Mouse (Mus musculus) midbrain, embryonic 14.5 days (tissue): Measurements from ENCODE around the gene Smc6. TPM values are rescaled to one million over a fixed set of nuclear protein-coding genes. Genes with fewer than 3 reads are reported as not detected.

Experiments
- ATAC-seq: fragments of 200-750 bp; cut with Nextera tagmentation; 2 replicates; pipeline ENCODE4 v1.8.0; 2017; ENCODE audit warnings: moderate number of reproducible peaks, moderate library complexity; ENCODE audit not compliant: low FRiP score, low TSS enrichment
- DNase-seq: peaks from one replicate; pipeline ENCODE4 v3.0.0-alpha.2; 2015
- H3K27ac ChIP-seq: fragments of 300-500 bp; sonication (generic); replicated peaks from 2 replicates; pipeline ENCODE4 v1.5.1; 2014; ENCODE audit warnings: mild to moderate bottlenecking, low read depth, low read length, moderate library complexity
- H3K27me3 ChIP-seq: fragments of 300-500 bp; sonication (generic); 2 replicates; pipeline ENCODE4 v1.6.1; 2014; ENCODE audit warnings: low read length, control low read depth, mixed read lengths; ENCODE audit not compliant: control insufficient read depth, insufficient read depth
- H3K36me3 ChIP-seq: fragments of 300-500 bp; sonication (generic); 2 replicates; pipeline ENCODE4 v1.6.1; 2014; ENCODE audit warnings: low read length, control low read depth; ENCODE audit not compliant: control insufficient read depth, insufficient read depth
- H3K4me1 ChIP-seq: fragments of 300-500 bp; sonication (generic); 2 replicates; pipeline ENCODE4 v1.6.1; 2014; ENCODE audit warnings: mild to moderate bottlenecking, antibody characterized with exemption, low read length, control low read depth; ENCODE audit not compliant: control insufficient read depth, insufficient read depth
- H3K4me2 ChIP-seq: fragments of 300-500 bp; sonication (generic); 2 replicates; pipeline ENCODE4 v1.6.1; 2014; ENCODE audit warnings: mild to moderate bottlenecking, low read length, moderate library complexity
- H3K4me3 ChIP-seq: fragments of 300-500 bp; sonication (generic); replicated peaks from 2 replicates; pipeline ENCODE4 v1.5.1; 2014; ENCODE audit warnings: low read depth, low read length
- H3K9ac ChIP-seq: fragments of 300-500 bp; sonication (generic); replicated peaks from 2 replicates; pipeline ENCODE4 v1.6.1; 2014; ENCODE audit warnings: mild to moderate bottlenecking, low read length, moderate library complexity
- H3K9me3 ChIP-seq: fragments of 300-500 bp; sonication (generic); 2 replicates; pipeline ENCODE4 v1.6.1; 2016; ENCODE audit warnings: low read length, control low read depth, mixed read lengths; ENCODE audit not compliant: control insufficient read depth
- WGBS: fragments of 180-500 bp; shearing (Covaris S2); extraction: QIAGEN DNeasy Blood & Tissue Kit; methylation state at CpG from one replicate; pipeline ENCODE4 v1.1.7; 2014; 5-methylcytosine and 5-hydroxymethylcytosine counted together
- polyA plus RNA-seq: library from polyadenylated mRNA; unstranded; fragments of >200 nt; fragmentation: Nextera tagmentation; extraction: Ambion mirVana; gene quantifications from 2 replicates; pipeline ENCODE4 v1.2.1, GENCODE M21; 2014

Gene Smc6
- polyA plus RNA-seq, 1 experiment from 2014 or later, result 99.8 TPM

DNA sequence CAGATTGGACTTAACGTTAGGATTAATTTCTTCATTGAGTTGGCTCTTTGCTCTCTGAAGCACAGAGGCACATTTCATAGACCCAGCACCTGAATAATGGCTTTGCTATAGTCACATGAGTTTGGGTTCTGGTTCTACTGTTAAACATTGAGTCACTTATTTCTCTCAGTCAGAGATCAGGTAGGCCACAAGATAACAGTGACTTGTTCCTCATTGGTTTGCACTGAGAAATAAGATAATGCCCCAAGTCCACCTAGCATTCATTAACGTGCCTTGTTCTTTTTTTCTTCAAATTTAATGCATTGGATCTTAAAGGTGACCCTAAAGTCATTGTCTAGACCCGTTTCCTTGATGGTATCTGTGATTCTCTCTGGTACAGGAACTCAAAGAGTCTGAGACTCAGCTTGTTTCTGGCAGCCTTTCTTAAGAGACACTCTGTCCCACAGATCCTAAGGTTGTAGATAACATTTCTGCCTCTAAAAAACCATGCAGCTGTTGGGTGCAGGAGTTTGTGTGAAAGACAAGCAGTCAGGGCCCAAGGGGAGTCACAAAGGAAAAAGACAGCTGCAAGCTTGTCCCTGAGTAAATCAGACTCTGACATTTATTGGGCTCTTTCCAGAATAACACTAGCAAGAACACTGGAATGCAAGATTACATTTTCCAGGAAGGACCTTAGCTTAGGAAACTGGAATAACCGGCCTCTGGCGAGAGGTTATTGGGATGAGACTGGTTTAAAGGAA lies 39.0 kb upstream of the Smc6 start:
- Histone ChIP-seq H3K4me1 (0 out of 2 replicates have a peak, but pooled peaks cover 4% of the 10 kb centered on the region), H3K27ac (no peak overlapping the region), H3K9me3 (no peaks in the 10 kb centered on the region), H3K4me2 (no peak overlapping the region), H3K9ac (no peak overlapping the region), H3K4me3 (no peak overlapping the region), H3K27me3 (no peaks in the 10 kb centered on the region), H3K36me3 (no peaks in the 10 kb centered on the region)
- WGBS, result 90% methylated on average over 5 of the region's 5 CpGs
- no peak for ATAC-seq
- no peak for DNase-seq

DNA sequence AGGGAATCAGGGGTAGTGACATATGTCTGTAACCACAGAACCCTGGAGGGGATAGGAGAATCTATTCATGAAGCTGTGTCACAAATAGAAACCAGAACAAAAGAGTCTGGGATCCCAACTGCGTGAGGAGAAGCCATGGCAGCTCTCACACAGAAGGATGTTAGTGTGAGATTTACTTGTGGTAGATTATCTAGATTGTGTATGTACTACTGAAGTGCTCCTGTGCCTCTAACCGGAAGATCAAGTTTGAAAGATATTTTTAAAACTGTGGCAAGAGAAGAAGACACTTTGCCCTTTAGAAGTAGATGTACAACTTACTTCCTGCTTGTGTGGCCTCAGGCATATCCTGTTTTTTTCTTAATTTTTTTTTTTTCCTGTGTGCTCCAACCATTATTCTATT lies 35.4 kb upstream of the Smc6 start:
- H3K9ac ChIP-seq, result no peak overlapping the region
- H3K4me3 ChIP-seq, result no peak overlapping the region
- H3K27ac ChIP-seq, result no peak overlapping the region
- DNase-seq (no peak), ATAC-seq (no peak)
- H3K4me1 ChIP-seq, result no peaks in the 10 kb centered on the region
- H3K36me3 ChIP-seq, result no peaks in the 10 kb centered on the region
- no peaks in the 10 kb centered on the region for H3K9me3 ChIP-seq
- no peak overlapping the region for H3K4me2 ChIP-seq
- 79% methylated on average over 2 of the region's 2 CpGs for whole genome bisulfite sequencing
- no peaks in the 10 kb centered on the region for H3K27me3 ChIP-seq

DNA sequence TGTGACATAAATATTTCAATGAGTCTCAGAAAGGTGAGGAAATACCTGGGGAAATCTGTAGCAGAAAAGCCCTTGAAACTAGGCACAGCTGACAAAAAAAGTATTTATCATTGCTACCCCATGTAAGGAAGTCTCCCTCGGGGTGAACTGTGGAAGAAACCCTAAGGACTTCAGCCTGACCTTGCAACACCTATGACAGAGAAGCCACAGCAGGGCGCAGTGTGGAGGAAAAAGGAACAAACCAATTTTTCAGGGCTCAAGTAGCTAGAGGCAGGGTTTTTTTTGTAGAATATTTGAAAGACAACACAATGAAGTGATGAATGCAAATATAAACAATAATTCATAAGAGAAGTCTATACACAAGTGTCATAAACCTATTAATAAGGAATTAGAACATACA lies 29.7 kb upstream of the Smc6 start:
- Histone ChIP-seq H3K27ac (no peak overlapping the region), H3K36me3 (no peaks in the 10 kb centered on the region), H3K4me2 (no peak overlapping the region), H3K27me3 (no peaks in the 10 kb centered on the region), H3K9me3 (no peaks in the 10 kb centered on the region), H3K4me1 (no peaks in the 10 kb centered on the region), H3K4me3 (no peak overlapping the region), H3K9ac (no peak overlapping the region)
- no peak for ATAC-seq
- DNase-seq, result no peak
- 87% methylated on average over 2 of the region's 2 CpGs for WGBS

DNA sequence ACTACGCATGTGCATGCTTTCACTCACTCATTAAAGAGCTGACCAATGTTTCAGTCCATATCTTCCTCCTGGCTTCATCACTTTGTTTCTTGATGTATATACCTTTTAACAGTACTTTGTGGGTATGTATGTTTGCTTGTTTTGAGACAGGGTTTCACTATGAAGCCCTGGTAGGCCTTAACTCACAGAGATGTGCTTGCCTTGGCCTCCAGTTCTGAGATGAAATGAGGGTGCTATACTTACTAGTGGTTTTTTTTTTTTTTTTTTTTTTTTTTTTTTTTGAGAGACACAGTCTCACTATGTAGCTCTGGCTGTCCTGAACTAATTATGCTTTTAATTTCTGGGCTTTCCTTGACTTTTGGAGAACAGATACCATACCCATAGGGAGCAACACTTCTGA lies 18.2 kb upstream of the Smc6 start:
- ATAC-seq (no peak), DNase-seq (no peak)
- Histone ChIP-seq H3K27ac (no peak overlapping the region), H3K27me3 (no peaks in the 10 kb centered on the region), H3K9ac (no peak overlapping the region), H3K9me3 (no peaks in the 10 kb centered on the region), H3K4me1 (no peaks in the 10 kb centered on the region), H3K4me2 (no peak overlapping the region), H3K4me3 (no peak overlapping the region), H3K36me3 (peaks cover 3% of the 10 kb centered on the region; the same call in 1 of the 2 replicates)
- 100% methylated on average over 1 of the region's 1 CpGs for WGBS

DNA sequence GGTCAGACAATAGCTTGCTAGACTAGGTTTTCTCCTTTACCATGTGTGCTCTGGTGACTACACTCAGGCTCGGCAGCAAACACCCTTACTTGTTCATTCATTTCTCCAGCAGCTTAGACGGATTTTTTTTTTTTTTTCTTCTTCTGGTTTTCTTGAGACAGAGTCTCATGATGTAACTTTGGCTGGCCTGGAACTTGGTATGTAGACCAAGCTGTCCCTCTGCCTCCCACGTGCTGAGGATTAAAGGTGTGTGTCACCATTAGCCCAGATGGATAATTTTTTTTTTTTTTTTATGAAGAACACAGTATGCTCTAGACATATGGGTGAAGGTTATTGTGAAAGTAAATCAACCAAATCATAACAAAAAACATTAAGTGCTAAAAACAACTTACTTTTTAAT lies 15.4 kb upstream of the Smc6 start:
- Histone ChIP-seq H3K4me3 (no peak overlapping the region), H3K9me3 (no peaks in the 10 kb centered on the region), H3K4me2 (no peak overlapping the region), H3K27ac (no peak overlapping the region), H3K9ac (no peak overlapping the region), H3K27me3 (no peaks in the 10 kb centered on the region), H3K4me1 (no peaks in the 10 kb centered on the region), H3K36me3 (peaks cover 3% of the 10 kb centered on the region; the same call in 1 of the 2 replicates)
- DNase-seq, result no peak
- WGBS, result 72% methylated on average over 3 of the region's 3 CpGs
- no peak for ATAC-seq

DNA sequence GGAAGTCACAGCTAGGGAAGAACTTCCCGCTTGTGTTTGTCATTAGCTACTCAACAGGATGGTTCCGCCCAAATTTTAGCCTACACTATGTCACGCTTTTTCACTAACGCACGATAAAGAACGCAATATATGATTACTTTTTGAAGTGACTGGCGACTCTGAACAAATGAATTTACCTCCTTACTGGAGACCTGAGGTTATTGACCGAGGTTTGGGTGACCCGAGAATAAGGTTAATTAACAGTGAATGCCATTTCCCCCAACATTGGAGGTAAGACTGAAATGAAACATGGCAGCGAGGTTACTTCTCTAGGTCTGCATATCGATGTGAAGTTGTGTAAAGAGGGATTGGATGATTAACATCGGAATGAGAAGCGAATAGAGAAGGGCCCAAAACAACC lies 791 bp upstream of the Smc6 start:
- H3K4me1 ChIP-seq, result peaks cover 30% of the 10 kb centered on the region
- ATAC-seq (no peak), DNase-seq (no peak)
- H3K4me2 ChIP-seq, result peak overlapping the region; percentile 94
- no peak overlapping the region for H3K9ac ChIP-seq
- H3K27ac ChIP-seq, result no peak overlapping the region
- peak overlapping the region; percentile 91 for H3K4me3 ChIP-seq
- H3K9me3 ChIP-seq, result no peaks in the 10 kb centered on the region
- no peaks in the 10 kb centered on the region for H3K27me3 ChIP-seq
- 5% methylated on average over 13 of the region's 13 CpGs for WGBS
- H3K36me3 ChIP-seq, result no peaks in the 10 kb centered on the region

DNA sequence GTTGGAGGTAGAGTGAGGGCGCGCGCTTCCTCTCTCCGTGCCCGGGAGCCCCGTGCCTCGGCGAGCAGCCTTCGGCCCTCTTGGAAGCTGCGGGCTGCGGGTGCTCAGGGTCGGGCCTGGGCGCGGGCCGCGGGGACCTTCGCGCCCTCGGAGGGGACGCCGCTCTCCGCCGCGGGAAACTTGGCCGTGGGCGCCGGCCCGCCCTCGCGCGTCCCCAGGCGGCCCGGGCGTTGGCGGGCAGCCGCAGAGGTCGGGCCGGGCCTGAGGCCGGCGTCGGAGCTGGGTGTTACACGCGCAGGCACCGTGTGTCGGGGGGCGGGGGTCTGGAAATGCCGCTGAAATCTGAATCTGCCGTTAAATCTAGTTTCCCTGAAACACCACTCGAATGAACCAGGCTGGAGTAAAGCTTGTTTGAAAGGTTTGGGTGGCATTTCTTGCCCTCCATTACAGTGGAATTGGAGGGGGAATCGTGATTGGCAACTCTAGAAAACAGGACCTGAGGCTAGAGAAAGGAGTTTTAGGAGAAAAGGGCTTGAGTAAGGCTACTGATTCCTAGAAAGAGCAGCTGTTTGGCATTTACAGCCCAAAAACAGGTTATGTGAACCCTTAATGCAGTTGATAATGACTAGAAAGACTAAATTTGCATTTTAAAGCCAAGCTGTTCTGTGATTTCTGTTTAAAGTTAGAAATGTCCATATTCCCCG lies 748 bp downstream of the Smc6 start:
- Histone ChIP-seq H3K27me3 (no peaks in the 10 kb centered on the region), H3K4me1 (peaks cover 30% of the 10 kb centered on the region), H3K27ac (peak overlapping the region; percentile 92), H3K36me3 (no peaks in the 10 kb centered on the region), H3K9me3 (no peaks in the 10 kb centered on the region), H3K4me3 (peak overlapping the region; percentile 91), H3K4me2 (peak overlapping the region; percentile 94), H3K9ac (peak overlapping the region; percentile 94)
- peak; percentile 64 for ATAC-seq
- DNase-seq, result peak; percentile 70
- WGBS, result under 1% methylated on average over 51 of the region's 51 CpGs

DNA sequence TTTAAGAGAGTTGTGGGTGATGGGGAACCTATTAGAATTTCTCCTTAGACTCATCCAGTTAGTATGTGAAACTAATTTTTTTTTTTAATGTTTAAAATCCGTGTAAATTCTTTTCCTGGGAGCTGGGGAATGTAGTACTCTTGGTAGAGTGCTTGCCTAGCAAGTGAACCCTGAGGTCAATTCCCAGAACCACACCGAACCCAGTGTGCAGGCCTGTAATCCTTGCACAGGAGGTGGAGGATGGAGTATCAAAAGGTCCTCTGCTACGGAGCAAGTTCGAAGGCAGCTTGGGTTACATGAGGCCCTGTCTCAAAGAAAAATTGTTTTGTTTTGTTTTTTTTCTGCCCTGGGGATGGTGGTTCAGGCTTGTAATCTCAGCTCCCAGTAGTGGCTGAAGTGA lies 1.3 kb downstream of the Smc6 start:
- H3K9me3 ChIP-seq, result no peaks in the 10 kb centered on the region
- H3K27ac ChIP-seq, result no peak overlapping the region
- peak overlapping the region; percentile 94 for H3K4me2 ChIP-seq
- DNase-seq (peak; percentile 11), ATAC-seq (no peak)
- peak overlapping the region; percentile 94 for H3K9ac ChIP-seq
- peak overlapping the region; percentile 91 for H3K4me3 ChIP-seq
- 2% methylated on average over 4 of the region's 4 CpGs for WGBS
- H3K4me1 ChIP-seq, result peaks cover 30% of the 10 kb centered on the region
- H3K27me3 ChIP-seq, result no peaks in the 10 kb centered on the region
- no peaks in the 10 kb centered on the region for H3K36me3 ChIP-seq

DNA sequence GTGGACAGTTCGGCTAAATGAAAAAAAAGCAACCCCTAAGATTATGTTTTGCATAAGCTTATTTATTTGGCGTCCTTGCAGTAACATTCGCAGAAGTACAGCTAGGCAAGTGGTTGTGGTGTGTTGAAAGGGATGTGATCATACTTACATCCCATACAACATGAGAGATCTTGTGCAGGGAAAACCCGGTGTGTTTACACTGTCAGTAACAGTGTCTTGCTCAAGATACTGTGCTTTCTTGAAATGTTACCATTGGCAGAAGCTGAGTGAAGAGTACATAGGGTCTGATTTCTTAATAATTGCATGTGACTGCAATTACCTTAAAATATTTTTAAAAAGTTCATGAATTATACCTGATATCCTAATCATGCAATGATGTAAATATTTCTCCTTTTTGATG lies 6.9 kb downstream of the Smc6 start:
- H3K4me3 ChIP-seq, result no peak overlapping the region
- H3K4me1 ChIP-seq, result peaks cover 15% of the 10 kb centered on the region
- H3K9me3 ChIP-seq, result no peaks in the 10 kb centered on the region
- H3K9ac ChIP-seq, result no peak overlapping the region
- H3K4me2 ChIP-seq, result no peak overlapping the region
- ATAC-seq, result no peak
- H3K27ac ChIP-seq, result no peak overlapping the region
- H3K27me3 ChIP-seq, result no peaks in the 10 kb centered on the region
- H3K36me3 ChIP-seq, result peaks cover 25% of the 10 kb centered on the region
- no peak for DNase-seq
- 91% methylated on average over 4 of the region's 4 CpGs for WGBS
